Mouse (Mus musculus): Measurements from ENCODE around the gene Git1. TPM values are rescaled to one million over a fixed set of nuclear protein-coding genes. Genes with fewer than 3 reads are reported as not detected.
A peak's percentile ranks its signal among the peaks of the same experiment; 100 is the strongest.

The Git1 gene
- polyA plus RNA-seq, 2 experiments: 17.3 to 57.1 TPM

GRCm38 (mm10) chr11:77512891-77513810, 19.8 kb downstream of the Git1 start:
- ATAC-seq (ENCODE audit: low FRiP score, low read depth): peak; percentile 76
- WGBS: under 1% methylated on average over 61 of the region's 84 CpGs
- no peaks in the 10 kb centered on the region for H3K9me3 ChIP-seq (ENCODE audit: control insufficient read depth, low read length)
- H3K36me3 ChIP-seq (ENCODE audit: control insufficient read depth, insufficient read depth, low read length): peaks cover 24% of the 10 kb centered on the region
- H3K4me2 ChIP-seq (replicated peaks; ENCODE audit: low read depth, low read length, severe bottlenecking): peak overlapping the region; percentile 96
- H3K9ac ChIP-seq (ENCODE audit: low read depth, low read length, severe bottlenecking): peak overlapping the region; percentile 69
- peak; percentile 70; the same call in 1 of the 2 replicates for TF ChIP-seq POLR2A (IDR thresholded peaks at IDR 0.05; ENCODE audit: borderline replicate concordance, extremely low read depth, insufficient read depth, insufficient read length)
- H3K27ac ChIP-seq (replicated peaks; ENCODE audit: low read depth, low read length): peak overlapping the region; percentile 73
- peak overlapping the region; percentile 58 for H3K4me3 ChIP-seq (replicated peaks; ENCODE audit: low read length)
- peaks cover 27% of the 10 kb centered on the region for H3K27me3 ChIP-seq (ENCODE audit: control insufficient read depth, insufficient read depth, low read length)
- peak; percentile 92 for DNase-seq (ENCODE audit: low spot score)
- peaks cover 40% of the 10 kb centered on the region for H3K4me1 ChIP-seq (ENCODE audit: control insufficient read depth, insufficient read depth, low read length)

GRCm38 (mm10) chr11:77513811-77514170, 20.4 kb downstream of the Git1 start:
- H3K36me3 ChIP-seq (ENCODE audit: control insufficient read depth, insufficient read depth, low read length): peaks cover 20% of the 10 kb centered on the region
- TF ChIP-seq POLR2A (IDR thresholded peaks at IDR 0.05; ENCODE audit: borderline replicate concordance, extremely low read depth, insufficient read depth, insufficient read length): no peak
- peak; percentile 12; the same call in 1 of the 2 replicates for ATAC-seq (ENCODE audit: low FRiP score, low read depth)
- WGBS: 8% methylated on average over 10 of the region's 10 CpGs
- H3K27ac ChIP-seq (replicated peaks; ENCODE audit: low read depth, low read length): 0 out of 2 replicates have a peak overlapping the region, but pooled peaks have one; percentile 41
- peak overlapping the region; percentile 96 for H3K4me2 ChIP-seq (replicated peaks; ENCODE audit: low read depth, low read length, severe bottlenecking)
- H3K9me3 ChIP-seq (ENCODE audit: control insufficient read depth, low read length): no peaks in the 10 kb centered on the region
- H3K9ac ChIP-seq (ENCODE audit: low read depth, low read length, severe bottlenecking): peak overlapping the region; percentile 53
- no peak for DNase-seq (ENCODE audit: low spot score)
- peak overlapping the region; percentile 58 for H3K4me3 ChIP-seq (replicated peaks; ENCODE audit: low read length)
- peaks cover 34% of the 10 kb centered on the region for H3K4me1 ChIP-seq (ENCODE audit: control insufficient read depth, insufficient read depth, low read length)
- H3K27me3 ChIP-seq (ENCODE audit: control insufficient read depth, insufficient read depth, low read length): peaks cover 27% of the 10 kb centered on the region

- Histone ChIP-seq H3K4me3 (replicated peaks; ENCODE audit: low read length) (peak overlapping the region; percentile 58), H3K27me3 (ENCODE audit: control insufficient read depth, insufficient read depth, low read length) (peaks cover 27% of the 10 kb centered on the region), H3K4me1 (ENCODE audit: control insufficient read depth, insufficient read depth, low read length) (peaks cover 31% of the 10 kb centered on the region), H3K36me3 (ENCODE audit: control insufficient read depth, insufficient read depth, low read length) (peaks cover 14% of the 10 kb centered on the region), H3K9me3 (ENCODE audit: control insufficient read depth, low read length) (no peaks in the 10 kb centered on the region), H3K9ac (ENCODE audit: low read depth, low read length, severe bottlenecking) (peak overlapping the region; percentile 49; the same call in 1 of the 2 replicates), H3K27ac (replicated peaks; ENCODE audit: low read depth, low read length) (no peak overlapping the region), H3K4me2 (replicated peaks; ENCODE audit: low read depth, low read length, severe bottlenecking) (peak overlapping the region; percentile 96)
- WGBS: 12% methylated on average over 19 of the region's 19 CpGs
- ATAC-seq (ENCODE audit: low FRiP score, low read depth): no peak
- DNase-seq (ENCODE audit: low spot score): no peak
- no peak for TF ChIP-seq POLR2A (IDR thresholded peaks at IDR 0.05; ENCODE audit: borderline replicate concordance, extremely low read depth, insufficient read depth, insufficient read length)
These were observed 21.0 kb downstream of the Git1 start for GRCm38 (mm10) chr11:77514281-77514831.

- Histone ChIP-seq H3K27ac (replicated peaks; ENCODE audit: low read depth, low read length) (no peak within 1 kb of the TSS), H3K9ac (ENCODE audit: low read depth, low read length, severe bottlenecking) (peak within 1 kb of the TSS; percentile 49), H3K4me2 (replicated peaks; ENCODE audit: low read depth, low read length, severe bottlenecking) (peak within 1 kb of the TSS; percentile 96), H3K4me1 (ENCODE audit: control insufficient read depth, insufficient read depth, low read length) (peaks cover 31% of the 10 kb centered on the region), H3K9me3 (ENCODE audit: control insufficient read depth, low read length) (no peaks in the 10 kb centered on the region), H3K36me3 (ENCODE audit: control insufficient read depth, insufficient read depth, low read length) (peaks cover 8% of the 10 kb centered on the region; the same call in 1 of the 2 replicates), H3K4me3 (replicated peaks; ENCODE audit: low read length) (peak within 1 kb of the TSS; percentile 58), H3K27me3 (ENCODE audit: control insufficient read depth, insufficient read depth, low read length) (peaks cover 27% of the 10 kb centered on the region)
- peak; percentile 66 for DNase-seq (ENCODE audit: low spot score)
- ATAC-seq (ENCODE audit: low FRiP score, low read depth): peak; percentile 42
- no peak for TF ChIP-seq POLR2A (IDR thresholded peaks at IDR 0.05; ENCODE audit: borderline replicate concordance, extremely low read depth, insufficient read depth, insufficient read length)
- WGBS: under 1% methylated on average over 34 of the region's 72 CpGs
These were observed 21.7 kb downstream of the Git1 start, which contains the start of gene Abhd15 for GRCm38 (mm10) chr11:77514832-77515636. Gene Abhd15, plus strand, starts transcription at chr11:77515121.

Data from limb, embryonic 14.5 days (tissue).